Mouse (Mus musculus): ENCODE results near the gene Nck1. TPM values are rescaled to one million over a fixed set of nuclear protein-coding genes. Genes with fewer than 3 reads are reported as not detected.

Nck1 gene
- polyA plus RNA-seq, 1 experiment from 2014 or later: 26.3 TPM

GRCm38 (mm10) chr9:100544948-100545714 lies 803 bp downstream of the Nck1 start:
- Histone ChIP-seq H3K9ac (replicated peaks) (peak overlapping the region; percentile 95), H3K4me1 (ENCODE audit: insufficient read depth) (peaks cover 7% of the 10 kb centered on the region; the same call in 1 of the 2 replicates), H3K27ac (ENCODE audit: low read depth) (peak overlapping the region; percentile 95), H3K4me2 (ENCODE audit: low read depth, low read length) (peak overlapping the region; percentile 93), H3K27me3 (ENCODE audit: insufficient read depth, low read length) (no peaks in the 10 kb centered on the region), H3K9me3 (ENCODE audit: low read length) (peaks cover 7% of the 10 kb centered on the region), H3K36me3 (replicated peaks; ENCODE audit: insufficient read depth, low read length) (no peaks in the 10 kb centered on the region), H3K4me3 (ENCODE audit: low read depth, low read length) (peak overlapping the region; percentile 96)
- DNase-seq (no peak), ATAC-seq (no peak)
- TF ChIP-seq EP300 (IDR thresholded peaks at IDR 0.05; ENCODE audit: low read depth): no peak
- no peak for TF ChIP-seq CTCF (IDR thresholded peaks at IDR 0.05; ENCODE audit: low read depth)
- WGBS (ENCODE audit: insufficient replicate concordance): under 1% methylated on average over 36 of the region's 38 CpGs

- Histone ChIP-seq H3K27me3 (ENCODE audit: insufficient read depth, low read length) (no peaks in the 10 kb centered on the region), H3K4me2 (ENCODE audit: low read depth, low read length) (no peak overlapping the region), H3K9ac (replicated peaks) (no peak overlapping the region), H3K27ac (ENCODE audit: low read depth) (no peak overlapping the region), H3K36me3 (replicated peaks; ENCODE audit: insufficient read depth, low read length) (no peaks in the 10 kb centered on the region), H3K4me3 (ENCODE audit: low read depth, low read length) (no peak overlapping the region), H3K9me3 (ENCODE audit: low read length) (no peaks in the 10 kb centered on the region), H3K4me1 (ENCODE audit: insufficient read depth) (no peaks in the 10 kb centered on the region)
- DNase-seq: no peak
- ATAC-seq: no peak
- 63% methylated on average over 2 of the region's 2 CpGs for WGBS (ENCODE audit: insufficient replicate concordance)
- TF ChIP-seq EP300 (IDR thresholded peaks at IDR 0.05; ENCODE audit: low read depth): no peak
- TF ChIP-seq CTCF (IDR thresholded peaks at IDR 0.05; ENCODE audit: low read depth): no peak
Observed at GRCm38 (mm10) chr9:100535618-100536262, 10.2 kb downstream of the Nck1 start.

- Histone ChIP-seq H3K4me3 (ENCODE audit: low read depth, low read length) (no peak overlapping the region), H3K27me3 (ENCODE audit: insufficient read depth, low read length) (no peaks in the 10 kb centered on the region), H3K9ac (replicated peaks) (no peak overlapping the region), H3K4me1 (ENCODE audit: insufficient read depth) (no peaks in the 10 kb centered on the region), H3K4me2 (ENCODE audit: low read depth, low read length) (no peak overlapping the region), H3K27ac (ENCODE audit: low read depth) (no peak overlapping the region), H3K9me3 (ENCODE audit: low read length) (no peaks in the 10 kb centered on the region), H3K36me3 (replicated peaks; ENCODE audit: insufficient read depth, low read length) (no peaks in the 10 kb centered on the region)
- WGBS (ENCODE audit: insufficient replicate concordance): 69% methylated on average over 3 of the region's 3 CpGs
- no peak for DNase-seq
- no peak for ATAC-seq
- TF ChIP-seq EP300 (IDR thresholded peaks at IDR 0.05; ENCODE audit: low read depth): no peak
- no peak for TF ChIP-seq CTCF (IDR thresholded peaks at IDR 0.05; ENCODE audit: low read depth)
Observed at GRCm38 (mm10) chr9:100534686-100535085, 11.2 kb downstream of the Nck1 start.

GRCm38 (mm10) chr9:100532847-100533505 lies 13.0 kb downstream of the Nck1 start:
- H3K4me3 ChIP-seq (ENCODE audit: low read depth, low read length): no peak overlapping the region
- DNase-seq (no peak), ATAC-seq (no peak)
- H3K36me3 ChIP-seq (replicated peaks; ENCODE audit: insufficient read depth, low read length): no peaks in the 10 kb centered on the region
- H3K4me2 ChIP-seq (ENCODE audit: low read depth, low read length): no peak overlapping the region
- H3K27me3 ChIP-seq (ENCODE audit: insufficient read depth, low read length): no peaks in the 10 kb centered on the region
- H3K27ac ChIP-seq (ENCODE audit: low read depth): no peak overlapping the region
- TF ChIP-seq CTCF (IDR thresholded peaks at IDR 0.05; ENCODE audit: low read depth): no peak
- TF ChIP-seq EP300 (IDR thresholded peaks at IDR 0.05; ENCODE audit: low read depth): no peak
- 0 out of 2 replicates have a peak, but pooled peaks cover 2% of the 10 kb centered on the region for H3K9me3 ChIP-seq (ENCODE audit: low read length)
- H3K9ac ChIP-seq (replicated peaks): no peak overlapping the region
- no peaks in the 10 kb centered on the region for H3K4me1 ChIP-seq (ENCODE audit: insufficient read depth)
- 46% methylated on average over 3 of the region's 3 CpGs for WGBS (ENCODE audit: insufficient replicate concordance)

- ATAC-seq (no peak), DNase-seq (no peak)
- Histone ChIP-seq H3K27ac (ENCODE audit: low read depth) (no peak overlapping the region), H3K4me2 (ENCODE audit: low read depth, low read length) (no peak overlapping the region), H3K9ac (replicated peaks) (no peak overlapping the region), H3K9me3 (ENCODE audit: low read length) (0 out of 2 replicates have a peak, but pooled peaks cover 2% of the 10 kb centered on the region), H3K4me3 (ENCODE audit: low read depth, low read length) (no peak overlapping the region), H3K4me1 (ENCODE audit: insufficient read depth) (no peaks in the 10 kb centered on the region), H3K27me3 (ENCODE audit: insufficient read depth, low read length) (no peaks in the 10 kb centered on the region), H3K36me3 (replicated peaks; ENCODE audit: insufficient read depth, low read length) (no peaks in the 10 kb centered on the region)
- WGBS (ENCODE audit: insufficient replicate concordance): 44% methylated on average over 1 of the region's 1 CpGs
- TF ChIP-seq EP300 (IDR thresholded peaks at IDR 0.05; ENCODE audit: low read depth): no peak
- no peak for TF ChIP-seq CTCF (IDR thresholded peaks at IDR 0.05; ENCODE audit: low read depth)
Observed at GRCm38 (mm10) chr9:100531296-100531695, 14.6 kb downstream of the Nck1 start.

GRCm38 (mm10) chr9:100525225-100525624 lies 20.7 kb downstream of the Nck1 start:
- no peaks in the 10 kb centered on the region for H3K27me3 ChIP-seq (ENCODE audit: insufficient read depth, low read length)
- peaks cover 6% of the 10 kb centered on the region; the same call in 1 of the 2 replicates for H3K4me1 ChIP-seq (ENCODE audit: insufficient read depth)
- TF ChIP-seq EP300 (IDR thresholded peaks at IDR 0.05; ENCODE audit: low read depth) (no peak), CTCF (IDR thresholded peaks at IDR 0.05; ENCODE audit: low read depth) (no peak)
- WGBS (ENCODE audit: insufficient replicate concordance): 46% methylated on average over 2 of the region's 2 CpGs
- no peak overlapping the region for H3K9ac ChIP-seq (replicated peaks)
- no peak overlapping the region for H3K4me3 ChIP-seq (ENCODE audit: low read depth, low read length)
- DNase-seq: no peak
- no peak for ATAC-seq
- H3K27ac ChIP-seq (ENCODE audit: low read depth): no peak overlapping the region
- no peak overlapping the region for H3K4me2 ChIP-seq (ENCODE audit: low read depth, low read length)
- no peaks in the 10 kb centered on the region for H3K36me3 ChIP-seq (replicated peaks; ENCODE audit: insufficient read depth, low read length)
- H3K9me3 ChIP-seq (ENCODE audit: low read length): 0 out of 2 replicates have a peak, but pooled peaks cover 2% of the 10 kb centered on the region
